Mouse (Mus musculus) stomach, embryonic 15.5 days (tissue): ENCODE measurements at regions not wholly inside any gene's neighbourhood (a gene's known extent, or its start where the extent isn't known, plus 50 kb on each side); places are given as distances from the start of the nearest gene placed in this dataset.

Experiments
- ATAC-seq: fragments of 200-750 bp; cut with Nextera tagmentation; 2 replicates; pipeline ENCODE4 v1.8.0; 2017; ENCODE audit warnings: low read depth, moderate number of reproducible peaks, moderate TSS enrichment; ENCODE audit not compliant: insufficient read depth, low FRiP score
- H3K27ac ChIP-seq: fragments of 300-500 bp; sonication (generic); 2 replicates; pipeline ENCODE4 v1.5.1; 2015; ENCODE audit warnings: mild to moderate bottlenecking, inconsistent platforms
- H3K27me3 ChIP-seq: fragments of 300-500 bp; sonication (generic); replicated peaks from 2 replicates; pipeline ENCODE4 v1.6.1; 2015; ENCODE audit warnings: inconsistent platforms
- H3K36me3 ChIP-seq: fragments of 300-500 bp; sonication (generic); 2 replicates; pipeline ENCODE4 v1.6.1; 2015; ENCODE audit warnings: inconsistent platforms
- H3K4me1 ChIP-seq: fragments of 300-500 bp; sonication (generic); 2 replicates; pipeline ENCODE4 v1.6.1; 2015; ENCODE audit warnings: inconsistent platforms
- H3K4me2 ChIP-seq: fragments of 300-500 bp; sonication (generic); 2 replicates; pipeline ENCODE4 v1.6.1; 2015; ENCODE audit warnings: mild to moderate bottlenecking, inconsistent platforms
- H3K4me3 ChIP-seq: fragments of 300-500 bp; sonication (generic); replicated peaks from 2 replicates; pipeline ENCODE4 v1.5.1; 2015; ENCODE audit warnings: inconsistent platforms
- H3K9ac ChIP-seq: fragments of 300-500 bp; sonication (generic); 2 replicates; pipeline ENCODE4 v1.6.1; 2015; ENCODE audit warnings: inconsistent platforms
- H3K9me3 ChIP-seq: fragments of 300-500 bp; sonication (generic); 2 replicates; pipeline ENCODE4 v1.6.1; 2016; ENCODE audit warnings: inconsistent platforms
- WGBS: fragments of 180-500 bp; shearing (Covaris S2); methylation state at CpG from one replicate; pipeline ENCODE4 v1.1.7; 2015; 5-methylcytosine and 5-hydroxymethylcytosine counted together

- no peaks in the 10 kb centered on the region for H3K36me3 ChIP-seq
- H3K9ac ChIP-seq = no peak overlapping the region
- WGBS = 16% methylated on average over 18 of the region's 18 CpGs
- H3K4me1 ChIP-seq = no peaks in the 10 kb centered on the region
- ATAC-seq = peak; percentile 84
- no peak overlapping the region for H3K27ac ChIP-seq
- peak overlapping the region; percentile 23; the same call in 1 of the 2 replicates for H3K4me3 ChIP-seq
- no peaks in the 10 kb centered on the region for H3K9me3 ChIP-seq
- H3K4me2 ChIP-seq = peak overlapping the region; percentile 52
- H3K27me3 ChIP-seq = no peaks in the 10 kb centered on the region
Observed at GRCm38 (mm10) chr3:14381421-14381992, 99.0 kb upstream of the Slc7a12 start.

GRCm38 (mm10) chr3:14390656-14391055 is 89.8 kb upstream of the Slc7a12 start:
- Histone ChIP-seq H3K36me3 (no peaks in the 10 kb centered on the region), H3K4me1 (no peaks in the 10 kb centered on the region), H3K4me3 (no peak overlapping the region), H3K4me2 (no peak overlapping the region), H3K9ac (no peak overlapping the region), H3K9me3 (no peaks in the 10 kb centered on the region), H3K27me3 (no peaks in the 10 kb centered on the region), H3K27ac (no peak overlapping the region)
- 88% methylated on average over 1 of the region's 1 CpGs for WGBS
- ATAC-seq = no peak

- Histone ChIP-seq H3K4me1 (no peaks in the 10 kb centered on the region), H3K27ac (no peak overlapping the region), H3K9me3 (no peaks in the 10 kb centered on the region), H3K36me3 (no peaks in the 10 kb centered on the region), H3K4me3 (no peak overlapping the region), H3K4me2 (no peak overlapping the region), H3K9ac (no peak overlapping the region), H3K27me3 (no peaks in the 10 kb centered on the region)
- no peak for ATAC-seq
- WGBS = 87% methylated on average over 3 of the region's 3 CpGs
Observed at GRCm38 (mm10) chr3:14398676-14399075, 81.8 kb upstream of the Slc7a12 start.

GRCm38 (mm10) chr3:14408435-14409125 is 71.9 kb upstream of the Slc7a12 start:
- ATAC-seq = no peak
- Histone ChIP-seq H3K4me3 (no peak overlapping the region), H3K9me3 (no peaks in the 10 kb centered on the region), H3K9ac (no peak overlapping the region), H3K4me2 (no peak overlapping the region), H3K36me3 (no peaks in the 10 kb centered on the region), H3K27me3 (no peaks in the 10 kb centered on the region), H3K4me1 (no peaks in the 10 kb centered on the region), H3K27ac (no peak overlapping the region)
- WGBS = 56% methylated on average over 1 of the region's 1 CpGs
